Mouse (Mus musculus) E14TG2a.4 (cell line): ENCODE measurements around the gene Mpo.

Experiments used
- CTCF ChIP-seq: conservative IDR thresholded peaks from 2 replicates; pipeline ENCODE4 v1.5.1; 2014; ENCODE audit warnings: low read length
- NANOG ChIP-seq: IDR thresholded peaks from 2 replicates; pipeline ENCODE4 v1.6.1; 2014; ENCODE audit warnings: borderline replicate concordance, low read length, mixed read lengths
- POU5F1 ChIP-seq: IDR thresholded peaks from 2 replicates; pipeline ENCODE4 v1.6.1; 2014; ENCODE audit warnings: low read length, borderline replicate concordance

- TF ChIP-seq CTCF, result no peak
- TF ChIP-seq NANOG, result no peak
- TF ChIP-seq POU5F1, result no peak
Measured at GRCm38 (mm10) chr11:87761181-87761721, 32.1 kb upstream of the Mpo start.
